Mouse (Mus musculus) small intestine, adult 2 months (tissue): ENCODE data around the gene Wnt10b.

Source experiments
- CTCF ChIP-seq: fragments of 200-500 bp; IDR thresholded peaks from 2 replicates; pipeline ENCODE4 v1.5.1; 2012; ENCODE audit warnings: low read depth, mild to moderate bottlenecking, control low read depth, inconsistent platforms, low read length, moderate library complexity, mixed read lengths; ENCODE audit not compliant: insufficient replicate concordance, insufficient read length; ENCODE audit errors: extremely low read depth
- POLR2A ChIP-seq: fragments of 200-500 bp; IDR thresholded peaks from 2 replicates; pipeline ENCODE4 v1.6.1; 2012; ENCODE audit warnings: low read depth, mild to moderate bottlenecking, control low read depth, inconsistent platforms, low read length, moderate library complexity

DNA sequence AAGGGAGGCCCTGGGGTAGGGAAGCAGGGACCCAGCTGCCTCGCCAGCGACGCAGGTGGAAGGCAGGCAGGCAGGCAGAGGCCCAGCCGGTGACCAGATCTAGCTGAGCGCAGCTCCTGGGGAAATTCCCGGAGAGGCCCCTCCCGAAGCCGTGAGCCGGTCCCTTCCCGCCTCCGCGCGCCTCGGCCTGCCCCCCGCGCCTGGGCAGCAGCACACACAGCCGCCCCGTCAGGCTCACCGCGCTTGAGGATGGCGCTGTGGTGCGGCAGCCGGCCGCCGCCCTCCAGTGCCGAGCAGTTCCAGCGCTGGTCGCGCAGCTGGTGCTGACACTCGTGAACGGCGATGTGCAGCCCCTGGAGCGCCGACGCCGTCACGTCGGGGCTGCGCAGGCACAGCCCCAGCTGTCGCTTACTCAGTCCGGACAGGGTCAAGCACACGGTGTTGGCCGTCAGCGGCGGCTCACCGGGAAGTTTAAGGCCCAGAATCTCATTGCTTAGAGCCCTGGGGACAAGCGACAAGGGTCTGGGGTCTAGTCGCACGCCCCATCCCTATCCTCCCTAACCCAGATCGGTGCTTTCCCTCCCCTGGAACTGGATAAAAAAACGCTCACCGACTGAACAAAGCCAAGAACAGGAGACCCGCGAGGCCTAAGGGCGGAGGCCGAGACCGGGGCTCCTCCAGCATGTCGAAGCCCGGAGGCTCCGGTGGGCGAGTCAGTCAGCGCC, 1.5 kb downstream of the Wnt10b start:
- no peak for TF ChIP-seq CTCF
- no peak for TF ChIP-seq POLR2A
